Mouse (Mus musculus) limb, embryonic 10.5 days (tissue): ENCODE data around the gene Cabp1. TPM values are rescaled to one million over a fixed set of nuclear protein-coding genes. Genes with fewer than 3 reads are reported as not detected.
"Not testable (repeated sequence)": the region's sequence is repeated elsewhere in the genome, so short reads cannot be mapped to it uniquely, and the experiment has no call there.

Experiments used
- DNase-seq: peaks from one replicate; pipeline ENCODE4 v3.0.0-alpha.2; 2017; ENCODE audit warnings: low spot score
- H3K27ac ChIP-seq: fragments of 300-500 bp; sonication (generic); 2 replicates; pipeline ENCODE4 v1.5.1; 2016; ENCODE audit warnings: mild to moderate bottlenecking
- H3K27me3 ChIP-seq: fragments of 300-500 bp; sonication (generic); 2 replicates; pipeline ENCODE4 v1.6.1; 2016; ENCODE audit warnings: low read depth, mild to moderate bottlenecking; ENCODE audit not compliant: poor library complexity, severe bottlenecking
- H3K36me3 ChIP-seq: fragments of 300-500 bp; sonication (generic); 2 replicates; pipeline ENCODE4 v1.6.1; 2016; ENCODE audit warnings: mild to moderate bottlenecking, moderate library complexity
- H3K4me1 ChIP-seq: fragments of 300-500 bp; sonication (generic); 2 replicates; pipeline ENCODE4 v1.6.1; 2016
- H3K4me3 ChIP-seq: fragments of 300-500 bp; sonication (generic); 2 replicates; pipeline ENCODE4 v1.5.1; 2016; ENCODE audit warnings: mild to moderate bottlenecking, moderate library complexity
- H3K9me3 ChIP-seq: fragments of 300-500 bp; sonication (generic); replicated peaks from 2 replicates; pipeline ENCODE4 v1.6.1; 2016; ENCODE audit warnings: mild to moderate bottlenecking
- WGBS: fragments of 180-500 bp; shearing (Covaris S2); methylation state at CpG from one replicate; pipeline ENCODE4 v1.1.7; 2016; 5-methylcytosine and 5-hydroxymethylcytosine counted together
- polyA plus RNA-seq: library from polyadenylated mRNA; unstranded; fragments of >200 nt; fragmentation: Nextera tagmentation; extraction: Ambion mirVana; gene quantifications from 2 replicates; pipeline ENCODE4 v1.2.1, GENCODE M21; 2016

The Cabp1 gene
- polyA plus RNA-seq, 1 experiment from 2014 or later, result 1.9 TPM

DNA sequence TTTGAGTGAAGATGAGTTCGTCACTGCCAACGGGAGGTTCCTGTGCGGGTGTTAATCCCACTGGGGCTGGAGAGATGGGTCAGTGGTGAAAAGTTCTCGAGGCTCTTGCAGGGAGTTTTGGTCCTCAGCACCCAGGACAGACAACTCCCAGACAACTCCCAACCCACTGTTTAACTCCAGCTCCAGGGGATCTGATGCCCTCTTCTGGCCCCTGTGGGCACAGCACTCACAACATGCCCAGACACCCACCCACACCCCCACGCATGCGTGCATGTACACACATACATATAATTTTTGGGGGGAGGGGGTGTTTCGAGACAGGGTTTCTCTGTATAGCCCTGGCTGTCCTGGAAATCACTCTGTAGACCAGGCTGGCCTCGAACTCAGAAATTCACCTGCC, 30.6 kb downstream of the Cabp1 start:
- Histone ChIP-seq H3K4me1 (peaks cover 64% of the 10 kb centered on the region), H3K36me3 (no peaks in the 10 kb centered on the region), H3K27ac (peak overlapping the region; percentile 50; the same call in 1 of the 2 replicates), H3K9me3 (no peaks in the 10 kb centered on the region), H3K27me3 (no peaks in the 10 kb centered on the region), H3K4me3 (peak overlapping the region; percentile 2; the same call in 1 of the 2 replicates)
- WGBS, result 41% methylated on average over 8 of the region's 8 CpGs
- peak; percentile 57 for DNase-seq

- not testable (repeated sequence) for H3K9me3 ChIP-seq, H3K27me3 ChIP-seq, H3K4me3 ChIP-seq, DNase-seq, H3K27ac ChIP-seq, H3K36me3 ChIP-seq
- 93% methylated on average over 1 of the region's 1 CpGs for WGBS
- H3K4me1 ChIP-seq, result peaks cover 51% of the 10 kb centered on the region
These were observed 32.3 kb downstream of the Cabp1 start for GRCm38 (mm10) chr5:115161940-115162279.

GRCm38 (mm10) chr5:115161064-115161939, 32.9 kb downstream of the Cabp1 start:
- Histone ChIP-seq H3K9me3 (no peaks in the 10 kb centered on the region), H3K4me1 (peaks cover 51% of the 10 kb centered on the region), H3K27ac (peak overlapping the region; percentile 79), H3K4me3 (peak overlapping the region; percentile 17; the same call in 1 of the 2 replicates), H3K27me3 (no peaks in the 10 kb centered on the region), H3K36me3 (no peaks in the 10 kb centered on the region)
- 44% methylated on average over 13 of the region's 13 CpGs for WGBS
- DNase-seq, result peak; percentile 46

- 0 out of 2 replicates have a peak, but pooled peaks cover 2% of the 10 kb centered on the region for H3K36me3 ChIP-seq
- no peak for DNase-seq
- no peaks in the 10 kb centered on the region for H3K9me3 ChIP-seq
- H3K27me3 ChIP-seq, result no peaks in the 10 kb centered on the region
- peak overlapping the region; percentile 79 for H3K27ac ChIP-seq
- 75% methylated on average over 6 of the region's 6 CpGs for WGBS
- peaks cover 52% of the 10 kb centered on the region for H3K4me1 ChIP-seq
- no peak overlapping the region for H3K4me3 ChIP-seq
These were observed 33.5 kb downstream of the Cabp1 start for GRCm38 (mm10) chr5:115160655-115161054.

DNA sequence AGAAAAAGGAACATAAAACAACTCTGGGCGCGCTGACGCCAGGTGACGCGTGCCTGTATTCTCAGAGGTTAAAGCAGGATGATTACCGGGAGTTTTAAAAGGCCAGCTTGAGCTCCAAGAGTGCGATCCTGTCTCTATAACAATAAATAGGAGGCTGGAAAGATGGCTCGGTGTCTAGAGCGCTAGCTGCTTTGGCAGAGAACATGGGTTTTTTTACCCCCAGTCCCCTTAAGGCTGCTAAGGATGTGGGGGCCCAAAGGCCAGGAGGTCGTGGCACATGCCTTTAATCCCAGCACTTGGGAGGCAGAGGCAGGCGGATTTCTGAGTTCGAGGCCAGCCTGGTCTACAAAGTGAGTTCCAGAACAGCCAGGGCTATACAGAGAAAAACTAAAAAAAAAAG, 35.0 kb downstream of the Cabp1 start:
- WGBS, result 42% methylated on average over 12 of the region's 12 CpGs
- peak overlapping the region; percentile 83 for H3K4me3 ChIP-seq
- DNase-seq, result no peak
- peak overlapping the region; percentile 98 for H3K27ac ChIP-seq
- H3K36me3 ChIP-seq, result peaks cover 15% of the 10 kb centered on the region
- H3K9me3 ChIP-seq, result no peaks in the 10 kb centered on the region
- peaks cover 66% of the 10 kb centered on the region for H3K4me1 ChIP-seq
- H3K27me3 ChIP-seq, result no peaks in the 10 kb centered on the region

GRCm38 (mm10) chr5:115158040-115158983, 35.9 kb downstream of the Cabp1 start, which contains the start of gene Mlec:
Gene Mlec (minus strand): TSS chr5:115158179.
- Histone ChIP-seq H3K27ac (peak within 1 kb of the TSS; percentile 98), H3K36me3 (peaks cover 22% of the 10 kb centered on the region), H3K4me3 (peak within 1 kb of the TSS; percentile 83), H3K27me3 (no peaks in the 10 kb centered on the region), H3K9me3 (no peaks in the 10 kb centered on the region), H3K4me1 (peaks cover 64% of the 10 kb centered on the region)
- WGBS, result under 1% methylated on average over 78 of the region's 78 CpGs
- DNase-seq, result peak; percentile 99

GRCm38 (mm10) chr5:115156933-115157589, 37.1 kb downstream of the Cabp1 start:
- WGBS, result 2% methylated on average over 26 of the region's 26 CpGs
- no peaks in the 10 kb centered on the region for H3K9me3 ChIP-seq
- peak; percentile 57 for DNase-seq
- no peaks in the 10 kb centered on the region for H3K27me3 ChIP-seq
- H3K27ac ChIP-seq, result peak overlapping the region; percentile 98
- H3K4me3 ChIP-seq, result peak overlapping the region; percentile 83
- peaks cover 35% of the 10 kb centered on the region for H3K36me3 ChIP-seq
- H3K4me1 ChIP-seq, result peaks cover 70% of the 10 kb centered on the region

DNA sequence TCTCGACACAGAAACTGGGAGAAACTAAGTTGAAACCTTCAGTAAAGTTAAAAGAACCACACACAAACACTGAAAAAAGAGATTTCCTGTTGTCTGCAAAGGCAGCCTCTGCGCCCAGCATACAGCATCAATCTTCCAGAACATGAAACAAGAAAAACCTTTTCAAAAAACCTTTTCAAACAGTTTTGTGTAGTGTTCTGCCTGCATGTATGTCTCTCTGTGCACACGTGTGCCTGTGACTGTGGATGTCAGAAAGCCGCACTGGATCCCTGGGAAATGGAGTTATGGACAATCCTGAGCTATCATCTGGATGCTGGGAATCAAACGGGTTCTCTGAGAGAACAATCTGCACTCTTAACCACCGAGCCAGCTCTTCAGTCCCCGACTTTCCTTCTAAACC, 37.8 kb downstream of the Cabp1 start:
- H3K4me1 ChIP-seq, result peaks cover 72% of the 10 kb centered on the region
- H3K36me3 ChIP-seq, result peaks cover 39% of the 10 kb centered on the region
- H3K27ac ChIP-seq, result peak overlapping the region; percentile 98; the same call in 1 of the 2 replicates
- no peak for DNase-seq
- WGBS, result 69% methylated on average over 7 of the region's 7 CpGs
- peak overlapping the region; percentile 83 for H3K4me3 ChIP-seq
- H3K9me3 ChIP-seq, result no peaks in the 10 kb centered on the region
- H3K27me3 ChIP-seq, result no peaks in the 10 kb centered on the region

DNA sequence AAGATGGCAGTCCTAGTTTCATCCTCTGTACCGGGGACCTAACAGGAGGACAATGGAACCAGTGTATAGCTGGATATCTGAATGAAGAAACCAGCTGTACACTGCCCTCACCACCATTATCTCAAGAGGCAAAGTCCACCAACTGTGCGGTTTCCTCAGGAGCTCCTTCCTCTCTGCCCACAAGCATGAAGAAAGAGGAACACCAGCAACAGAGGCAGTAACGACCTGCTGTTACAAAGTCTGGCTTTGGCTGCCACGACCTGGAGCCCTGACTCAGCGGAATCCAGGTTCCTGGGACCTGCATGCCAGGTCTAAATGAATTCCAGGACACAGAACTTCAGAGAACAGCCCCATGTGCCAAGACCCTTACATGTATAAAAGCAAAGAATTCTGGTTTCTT, 38.4 kb downstream of the Cabp1 start:
- H3K4me1 ChIP-seq, result peaks cover 67% of the 10 kb centered on the region
- peak overlapping the region; percentile 83 for H3K4me3 ChIP-seq
- no peaks in the 10 kb centered on the region for H3K27me3 ChIP-seq
- no peaks in the 10 kb centered on the region for H3K9me3 ChIP-seq
- 61% methylated on average over 5 of the region's 5 CpGs for WGBS
- DNase-seq, result no peak
- peaks cover 45% of the 10 kb centered on the region for H3K36me3 ChIP-seq
- H3K27ac ChIP-seq, result peak overlapping the region; percentile 63

DNA sequence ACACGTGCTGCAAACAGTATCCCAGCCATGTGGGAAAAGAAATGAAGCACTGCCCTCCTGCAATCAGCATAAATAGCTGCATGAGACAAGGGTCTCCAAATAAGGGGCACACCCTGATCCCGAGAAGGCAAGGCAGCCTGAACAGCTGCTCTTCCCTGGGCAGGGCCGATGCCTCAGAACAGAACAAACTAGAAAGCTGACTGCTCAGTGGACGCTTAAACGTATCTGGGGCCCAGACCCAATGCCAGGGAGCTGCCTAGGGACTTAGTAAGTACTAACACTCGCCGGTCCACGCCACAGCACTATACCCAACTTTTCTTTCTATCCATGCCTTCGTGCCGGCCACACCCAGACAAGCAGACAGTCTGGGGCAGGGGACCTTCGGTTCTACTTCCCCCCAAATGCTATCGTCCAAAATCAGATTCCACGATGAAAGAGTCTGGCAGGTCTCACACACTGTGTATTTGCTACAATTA, 39.0 kb downstream of the Cabp1 start:
- peaks cover 60% of the 10 kb centered on the region for H3K4me1 ChIP-seq

GRCm38 (mm10) chr5:115152132-115152956, 41.8 kb downstream of the Cabp1 start:
- DNase-seq, result no peak
- Histone ChIP-seq H3K4me1 (peaks cover 49% of the 10 kb centered on the region), H3K36me3 (peaks cover 80% of the 10 kb centered on the region), H3K27ac (peak overlapping the region; percentile 31; the same call in 1 of the 2 replicates), H3K9me3 (no peaks in the 10 kb centered on the region; the same call in 1 of the 2 replicates), H3K4me3 (peak overlapping the region; percentile 7; the same call in 1 of the 2 replicates), H3K27me3 (no peaks in the 10 kb centered on the region)
- WGBS, result 55% methylated on average over 8 of the region's 8 CpGs

More for the DNA sequence above, 39.0 kb downstream of the Cabp1 start:
- Histone ChIP-seq H3K9me3 (no peaks in the 10 kb centered on the region), H3K4me3 (peak overlapping the region; percentile 83), H3K27ac (no peak overlapping the region), H3K36me3 (peaks cover 52% of the 10 kb centered on the region), H3K27me3 (no peaks in the 10 kb centered on the region)
- 85% methylated on average over 13 of the region's 13 CpGs for WGBS
- DNase-seq, result no peak
